8 mouse cellular contexts compared by ENCODE assay signal in the genomic region with DNA sequence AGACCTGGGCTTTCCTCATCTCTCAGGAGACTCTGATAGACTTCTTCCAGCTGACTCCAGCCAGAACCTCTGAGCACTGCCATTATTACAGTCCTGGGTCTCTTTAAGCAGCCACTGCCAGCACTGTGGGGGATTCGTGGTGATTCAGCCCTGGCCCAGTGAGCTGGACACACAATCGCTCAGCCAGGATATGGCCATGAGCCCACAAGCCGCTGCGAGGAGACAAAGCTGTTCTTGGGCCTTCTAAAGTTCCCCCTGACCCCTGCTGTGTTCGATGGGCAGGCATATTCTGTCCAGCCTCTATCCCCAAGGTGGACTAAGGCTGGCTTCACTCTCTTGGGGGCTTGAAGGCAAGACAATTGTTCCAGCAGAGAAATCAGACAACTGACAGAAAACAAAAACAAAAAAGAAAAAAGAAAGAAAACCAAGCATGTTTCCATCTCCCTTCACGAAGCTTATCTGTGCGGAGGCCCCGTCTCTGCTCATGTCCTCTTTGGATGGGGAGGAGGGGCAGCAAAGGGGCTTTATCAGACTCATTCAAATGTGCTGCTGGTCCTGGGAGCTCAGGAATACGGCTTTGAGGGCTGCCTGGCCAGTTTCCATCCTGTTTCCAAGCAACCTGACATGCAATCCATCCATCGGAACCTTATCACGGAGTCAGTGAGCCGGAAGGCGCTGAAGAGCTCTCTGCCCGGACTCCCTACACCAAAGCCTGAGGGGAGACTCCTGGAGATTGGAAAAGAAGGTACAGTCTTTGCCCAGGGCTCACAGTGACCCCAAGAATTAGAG.
DNase-seq lines count a peak whose midpoint lies in the region; ATAC-seq lines count a peak whose summit lies in the region.

No protein-coding gene starts in this region.

- no peaks in the 10 kb centered on the region for H3K27me3 ChIP-seq in heart, embryonic 11.5 days (ENCODE audit: control insufficient read depth, insufficient read depth, low read length)
- no peaks in the 10 kb centered on the region for H3K27me3 ChIP-seq in neural tube, embryonic 12.5 days (replicated peaks)

- DNase-seq in urinary bladder, postnatal 25 days (ENCODE audit: low spot score) = peak; percentile 44
- no peak for DNase-seq in urinary bladder, adult 2 months (ENCODE audit: low spot score)
- DNase-seq in embryo, embryonic 11 days = peak; percentile 49
- DNase-seq in layer of hippocampus, postnatal 14 days (ENCODE audit: low spot score in 2 of 2) = peak; percentile 52 to 75
- no peak for DNase-seq in T-cell, adult 2 months (ENCODE audit: low spot score)
- DNase-seq in yolk sac, embryonic 10.5 days (ENCODE audit: low spot score) = no peak

- peaks cover 27% of the 10 kb centered on the region for H3K4me1 ChIP-seq in heart, embryonic 11.5 days (ENCODE audit: control insufficient read depth, insufficient read depth, low read length)
- peaks cover 46% of the 10 kb centered on the region for H3K4me1 ChIP-seq in neural tube, embryonic 12.5 days

- H3K4me2 ChIP-seq in heart, embryonic 11.5 days = peak overlapping the region; percentile 41
- H3K4me2 ChIP-seq in neural tube, embryonic 12.5 days (replicated peaks) = peak overlapping the region; percentile 40

- no peak overlapping the region for H3K9ac ChIP-seq in heart, embryonic 11.5 days (ENCODE audit: low read depth, low read length)
- H3K9ac ChIP-seq in neural tube, embryonic 12.5 days = no peak overlapping the region

- no peaks in the 10 kb centered on the region for H3K9me3 ChIP-seq in heart, embryonic 11.5 days (replicated peaks; ENCODE audit: control insufficient read depth, low read length)
- H3K9me3 ChIP-seq in neural tube, embryonic 12.5 days = no peaks in the 10 kb centered on the region

- WGBS in heart, embryonic 11.5 days (ENCODE audit: insufficient replicate concordance) = 17% methylated on average over 14 of the region's 14 CpGs
- 21% methylated on average over 14 of the region's 14 CpGs for WGBS in neural tube, embryonic 12.5 days

- no peak overlapping the region for H3K4me3 ChIP-seq in heart, embryonic 11.5 days (ENCODE audit: low read depth, low read length)
- no peak overlapping the region for H3K4me3 ChIP-seq in neural tube, embryonic 12.5 days

- ATAC-seq in heart, embryonic 11.5 days (replicated peaks; ENCODE audit: insufficient number of reproducible peaks, low FRiP score, low TSS enrichment) = no peak
- peak; percentile 84 for ATAC-seq in neural tube, embryonic 12.5 days (ENCODE audit: low FRiP score, low read depth)

- no peaks in the 10 kb centered on the region for H3K36me3 ChIP-seq in heart, embryonic 11.5 days (ENCODE audit: control insufficient read depth, insufficient read depth, low read length)
- H3K36me3 ChIP-seq in neural tube, embryonic 12.5 days = no peaks in the 10 kb centered on the region

- H3K27ac ChIP-seq in heart, embryonic 11.5 days (ENCODE audit: low read depth, low read length) = peak overlapping the region; percentile 42; the same call in 1 of the 2 replicates
- H3K27ac ChIP-seq in neural tube, embryonic 12.5 days = peak overlapping the region; percentile 33; the same call in 1 of the 2 replicates

Comparison
In these comparisons a context has a peak if more than half of its experiments do, and no peak if none do; other contexts are left out.
1. DNase-seq: peak in urinary bladder, postnatal 25 days (single experiment), embryo, embryonic 11 days (single experiment) and layer of hippocampus, postnatal 14 days (2 of 2); none in urinary bladder, adult 2 months (single experiment), T-cell, adult 2 months (single experiment) and yolk sac, embryonic 10.5 days (single experiment).